Mouse (Mus musculus) liver, adult 2 months (tissue): ENCODE measurements around the gene Ptprg.

Experiments used
- CTCF ChIP-seq: fragments of 200-500 bp; IDR thresholded peaks from 2 replicates; pipeline ENCODE4 v1.5.1; 2011; ENCODE audit warnings: low read depth, low read length, control low read depth
- POLR2A ChIP-seq: fragments of 200-500 bp; IDR thresholded peaks from 2 replicates; pipeline ENCODE4 v1.6.1; 2011; ENCODE audit warnings: low read length, control low read depth; ENCODE audit not compliant: insufficient read depth; ENCODE audit errors: extremely low read depth

- TF ChIP-seq CTCF (no peak), POLR2A (no peak)
These were observed 401.9 kb downstream of the Ptprg start for GRCm38 (mm10) chr14:11955020-11955882.
